Mouse (Mus musculus) thymus, postnatal 14 days (tissue): ENCODE data around the gene 4931409K22Rik.

ENCODE experiments used
- DNase-seq: peaks from one replicate; pipeline ENCODE4 v3.0.0; 2021

Gene 4931409K22Rik

DNA sequence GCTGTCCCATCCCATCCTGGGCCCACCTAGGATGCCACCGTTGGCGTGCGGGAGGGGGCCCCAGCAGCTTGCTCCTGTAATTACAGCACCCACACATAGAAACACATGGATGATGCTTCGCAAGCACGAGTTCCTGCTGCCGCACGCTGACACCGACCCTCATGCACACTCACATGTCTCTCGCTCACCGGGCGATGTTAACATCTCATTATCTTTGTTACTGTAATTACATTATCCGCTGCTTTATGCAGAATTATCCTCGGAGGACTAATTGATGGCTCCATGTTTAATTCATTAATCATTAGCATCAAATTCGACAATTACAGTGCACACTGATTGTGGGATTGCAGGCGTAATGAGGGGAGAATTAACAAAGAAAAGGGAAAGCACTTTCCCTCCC is 61.6 kb downstream of the 4931409K22Rik start:
- no peak for DNase-seq
